Mouse (Mus musculus) G1E-ER4 (cell line): Measurements from ENCODE around the gene Vdr. TPM values are rescaled to one million over a fixed set of nuclear protein-coding genes. Genes with fewer than 3 reads are reported as not detected.

Experiments used
- GATA1 ChIP-seq: IDR thresholded peaks from one replicate; pipeline ENCODE4 v1.8.0; 2012; ENCODE audit warnings: low read length, inconsistent platforms
- polyA plus RNA-seq: library from polyadenylated mRNA; stranded (reverse); fragments of >175 nt; gene quantifications from 2 replicates; pipeline ENCODE4 v1.2.3, GENCODE M21; 2012

Vdr gene
- polyA plus RNA-seq, 1 experiment = not detected

DNA sequence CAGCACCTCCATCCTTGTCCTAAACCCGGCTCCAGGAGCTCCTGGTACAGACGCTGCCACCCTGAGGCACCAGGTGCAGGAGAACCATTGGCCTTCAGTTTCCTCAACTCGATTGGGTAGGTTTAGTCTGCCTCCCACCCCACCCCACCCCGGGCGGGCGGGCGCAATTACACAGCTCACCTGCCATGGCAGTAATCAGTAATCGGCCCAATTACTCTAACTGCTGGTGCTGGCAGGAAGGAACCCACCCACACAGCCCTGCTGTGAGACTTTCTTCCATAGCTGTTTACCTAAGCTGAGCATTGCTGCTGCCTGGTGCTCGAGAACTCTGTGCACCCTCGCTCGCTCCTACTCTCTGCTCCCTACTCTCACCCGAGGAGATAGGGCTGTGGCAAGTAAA lies 22.0 kb upstream of the Vdr start:
- TF ChIP-seq GATA1 = no peak

DNA sequence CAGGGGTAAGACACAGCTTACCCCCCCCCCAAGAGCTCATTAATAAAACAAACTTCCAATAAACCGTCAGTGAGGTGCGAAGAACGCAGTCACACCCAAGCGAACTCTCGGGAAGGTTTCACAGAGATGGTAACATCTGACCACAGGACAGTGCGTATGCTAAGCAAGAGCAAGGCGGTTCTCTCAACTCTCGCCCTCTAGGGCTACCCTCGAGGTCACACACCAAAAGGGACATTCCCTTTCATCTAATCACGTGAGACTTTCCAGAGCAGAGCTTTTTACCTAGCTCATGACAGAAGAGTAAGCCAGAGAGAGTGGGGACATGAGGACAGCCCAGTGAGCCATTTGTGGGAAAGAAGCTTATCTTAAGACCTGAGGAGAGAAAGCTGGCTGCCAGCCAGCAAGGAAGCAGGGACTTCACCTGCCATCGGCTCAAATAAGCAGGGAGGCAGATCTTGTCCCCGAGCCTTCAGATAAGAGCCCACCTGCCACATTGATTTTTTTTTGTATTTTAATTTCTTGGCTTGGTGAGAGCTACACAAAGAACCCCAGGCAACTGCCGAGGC lies 18.9 kb upstream of the Vdr start:
- no peak for TF ChIP-seq GATA1

DNA sequence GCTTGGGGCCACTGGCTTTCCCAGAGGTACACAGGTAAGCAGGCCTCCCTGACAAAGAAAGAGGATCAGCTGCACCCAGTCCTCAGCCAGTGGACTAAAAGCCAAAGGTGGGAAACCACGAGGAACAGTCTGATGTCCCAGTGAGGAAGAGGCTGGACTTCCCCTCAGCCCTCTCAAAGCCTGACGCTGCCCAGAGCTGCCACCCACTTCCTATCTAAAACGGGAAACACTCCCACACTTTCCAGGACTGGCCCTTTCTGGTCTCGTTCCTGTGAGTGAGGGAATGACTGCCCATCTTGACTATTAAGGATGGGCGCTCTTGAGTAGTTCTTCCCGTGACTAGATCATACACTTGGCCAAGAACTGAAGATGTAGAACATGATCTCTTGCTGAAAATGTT lies 17.4 kb upstream of the Vdr start:
- TF ChIP-seq GATA1 = no peak

DNA sequence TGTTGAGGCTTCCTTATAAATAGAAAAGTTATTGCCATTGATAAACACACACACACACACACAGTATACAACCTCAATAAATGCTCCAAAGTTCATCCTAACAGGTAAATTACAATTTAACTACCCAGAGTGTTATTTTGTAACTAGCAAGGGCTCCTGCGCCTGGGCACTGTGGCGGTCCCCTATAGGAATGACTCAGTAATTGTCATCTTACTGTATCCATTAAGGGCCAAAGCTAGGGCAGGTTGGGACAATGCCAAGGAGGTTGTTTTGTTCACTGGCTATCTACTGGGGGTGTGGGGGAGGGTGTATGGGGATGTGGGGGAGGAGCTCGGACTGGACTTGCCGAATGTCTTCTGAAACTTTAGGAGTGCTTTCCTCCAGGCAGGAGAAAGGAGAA lies 16.6 kb upstream of the Vdr start:
- TF ChIP-seq GATA1 = no peak

DNA sequence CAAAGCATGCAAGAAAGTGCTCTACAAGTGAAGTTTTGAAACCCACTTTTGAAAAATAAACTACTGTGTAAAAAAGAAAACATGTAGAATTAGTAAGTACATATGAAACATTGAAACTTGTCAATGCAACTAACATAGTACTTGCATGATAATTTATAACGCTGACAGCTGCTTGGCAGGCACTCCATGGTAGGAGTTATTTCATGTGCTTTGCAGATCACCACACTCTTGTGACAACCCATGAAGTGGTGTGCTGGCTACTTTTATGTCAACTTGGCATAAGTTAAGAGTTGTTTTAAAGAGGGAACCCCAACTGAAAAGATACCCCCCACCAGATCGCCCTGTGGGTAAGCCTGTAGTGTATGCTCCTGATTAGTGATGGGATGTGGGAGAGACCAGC lies 12.0 kb upstream of the Vdr start:
- TF ChIP-seq GATA1 = no peak

DNA sequence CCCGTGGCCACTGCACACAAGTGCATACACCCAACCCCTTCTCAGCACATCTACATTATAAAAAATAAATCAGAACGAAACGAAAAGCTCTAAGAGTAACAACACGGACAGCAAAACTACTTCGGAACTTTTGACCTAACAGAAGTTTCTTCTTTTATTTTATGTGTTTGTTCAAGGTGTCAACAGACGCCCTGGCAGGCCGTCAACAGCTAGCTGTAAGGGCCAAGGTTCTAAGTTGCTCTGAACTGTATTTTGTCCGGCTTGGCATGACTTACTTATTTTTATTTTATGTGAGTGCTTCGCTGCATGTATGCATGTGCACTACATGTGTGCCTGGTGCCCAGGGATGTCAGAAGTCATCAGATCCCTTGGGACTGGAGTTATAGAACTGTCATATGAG lies 11.4 kb upstream of the Vdr start:
- TF ChIP-seq GATA1 = no peak

DNA sequence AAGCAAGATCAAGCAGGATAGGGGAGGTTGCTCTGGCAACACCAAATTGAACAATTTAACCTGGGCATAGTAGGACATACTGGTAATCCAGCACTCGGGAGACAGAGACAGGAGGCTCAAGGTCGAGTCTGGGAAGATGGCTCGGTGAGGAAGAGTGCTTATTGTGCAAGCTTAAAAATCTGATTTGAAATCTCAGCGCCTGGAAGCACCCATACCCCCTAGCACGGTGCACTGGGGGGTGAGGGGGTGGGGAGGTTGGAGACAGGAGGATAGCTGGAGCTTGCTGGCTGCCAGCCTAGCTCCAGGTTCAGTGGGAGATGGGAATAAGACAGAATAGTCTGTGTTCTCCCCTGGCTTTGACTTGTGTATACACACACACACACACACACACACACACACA lies 9.9 kb upstream of the Vdr start:
- TF ChIP-seq GATA1 = no peak

DNA sequence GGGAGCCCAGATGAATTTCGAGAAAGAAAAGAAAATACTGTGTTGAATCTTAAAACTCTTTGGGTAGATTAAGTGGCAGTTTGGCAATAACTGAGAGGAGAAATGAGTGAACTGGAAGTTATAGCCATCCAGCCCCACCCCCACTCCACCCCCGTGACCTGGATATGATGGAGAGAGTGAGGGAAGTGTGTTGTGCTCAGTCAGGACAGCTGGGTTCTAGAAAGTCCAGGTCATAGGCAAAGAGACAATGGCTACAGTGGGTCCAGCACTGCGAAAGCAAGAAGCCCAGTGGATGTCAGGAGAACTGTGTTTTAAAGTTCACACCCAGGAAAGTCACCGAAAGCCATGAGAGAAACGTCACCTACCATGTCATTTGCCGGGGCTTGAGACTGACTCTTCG lies 8.8 kb upstream of the Vdr start:
- no peak for TF ChIP-seq GATA1

DNA sequence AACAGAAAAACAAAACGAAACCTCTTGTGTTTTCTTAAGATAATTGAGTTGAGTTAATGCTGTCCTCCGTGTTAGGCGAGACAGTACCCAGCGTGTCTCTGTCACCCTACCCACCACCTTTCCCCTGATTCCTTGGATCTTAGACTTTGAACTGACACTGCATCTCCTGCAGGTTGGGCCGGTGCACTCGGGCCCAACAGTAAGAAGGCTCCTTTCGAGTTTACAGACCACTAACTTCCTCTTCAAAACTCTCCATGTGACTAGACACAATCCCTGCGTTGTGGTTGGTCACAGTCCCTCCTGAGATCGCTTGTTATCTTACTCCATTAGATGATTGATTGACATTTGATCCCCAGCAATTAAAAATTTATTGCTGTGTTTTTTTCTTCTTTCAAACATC lies 7.6 kb upstream of the Vdr start:
- TF ChIP-seq GATA1 = no peak

DNA sequence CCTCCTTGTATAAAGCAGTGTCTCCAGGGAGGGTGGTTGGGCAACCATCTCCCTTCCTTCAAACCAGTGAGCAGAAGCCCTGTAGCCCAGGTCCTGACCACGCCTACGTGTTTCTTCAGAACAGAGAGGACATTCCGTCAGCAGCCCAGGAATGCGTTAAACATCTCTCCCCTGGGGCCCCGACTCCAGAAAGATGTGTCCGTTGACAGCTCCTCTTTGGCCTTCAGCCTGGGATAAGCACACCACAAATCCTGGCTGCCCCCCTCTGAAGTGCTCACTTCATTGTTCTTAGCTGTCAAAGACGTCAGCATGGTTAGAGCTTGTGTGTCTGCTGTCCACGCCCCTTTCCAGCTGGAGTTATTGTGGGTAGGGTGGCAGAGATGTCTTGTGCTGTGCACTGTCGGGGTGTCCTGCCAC lies 3.9 kb upstream of the Vdr start:
- no peak for TF ChIP-seq GATA1

DNA sequence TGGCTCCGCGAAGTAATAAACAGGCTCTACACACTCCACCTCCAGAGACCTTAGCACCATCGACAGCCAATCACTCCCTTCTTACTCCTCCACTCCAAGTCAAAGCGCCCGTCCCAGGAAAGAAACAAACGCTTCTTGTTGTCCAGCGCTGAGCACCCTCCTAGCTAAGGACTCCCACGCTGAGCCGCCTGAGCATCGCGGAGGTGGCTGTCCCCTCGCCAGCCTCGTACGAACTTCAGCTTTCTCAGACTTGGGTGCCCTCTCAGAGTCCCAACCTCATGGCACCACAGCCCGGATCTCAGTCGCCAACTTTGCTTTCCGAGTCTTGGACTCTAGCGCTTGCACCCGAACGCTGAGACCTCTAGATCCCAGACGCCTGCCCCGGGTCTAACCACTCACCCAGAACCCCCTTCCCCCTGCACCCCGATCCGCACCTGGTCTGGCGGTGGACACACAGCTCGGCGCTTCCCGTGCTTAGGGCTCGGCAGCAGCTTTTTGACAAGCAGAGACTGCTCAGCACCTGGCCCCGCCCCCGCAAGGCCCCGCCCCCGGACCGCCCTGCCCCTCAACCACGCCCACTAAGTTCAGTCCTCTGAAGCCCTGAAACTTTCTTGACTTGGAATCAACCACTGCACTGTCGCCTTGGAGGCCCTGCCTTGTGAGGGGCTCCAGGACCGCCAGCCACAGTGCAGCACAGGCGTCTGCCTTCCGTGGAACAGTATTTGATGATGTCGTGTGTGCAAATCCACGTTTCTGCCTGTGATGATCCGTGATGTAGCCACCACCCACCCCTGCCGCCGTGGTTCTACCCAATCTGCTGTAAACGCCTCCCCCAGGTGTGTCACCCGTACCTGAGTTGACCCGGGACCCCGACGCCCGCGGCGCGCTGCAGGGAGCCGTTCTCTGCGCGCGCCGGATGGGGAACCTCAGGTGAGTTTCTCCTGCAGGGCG lies 2.4 kb downstream of the Vdr start:
- TF ChIP-seq GATA1 = no peak

DNA sequence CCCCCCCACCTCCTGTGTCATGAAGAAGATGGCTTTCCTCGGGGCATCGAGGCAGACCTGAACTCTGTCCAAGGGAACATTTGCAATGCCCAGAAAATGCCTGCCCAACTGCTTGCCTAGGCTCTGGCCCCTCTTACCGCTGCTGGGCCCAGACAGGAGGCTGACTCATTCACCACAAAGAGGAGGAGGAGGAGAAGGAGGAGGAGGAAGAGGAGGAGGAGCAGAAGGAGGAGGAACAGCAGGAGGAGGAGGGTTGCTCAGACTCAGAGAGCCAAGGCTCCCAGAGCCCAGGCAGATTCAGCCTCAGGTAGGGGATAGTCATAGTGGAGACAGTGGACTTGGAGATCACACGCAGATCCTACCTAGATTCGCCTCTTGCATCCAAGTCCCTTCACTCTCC lies 3.2 kb downstream of the Vdr start:
- no peak for TF ChIP-seq GATA1

DNA sequence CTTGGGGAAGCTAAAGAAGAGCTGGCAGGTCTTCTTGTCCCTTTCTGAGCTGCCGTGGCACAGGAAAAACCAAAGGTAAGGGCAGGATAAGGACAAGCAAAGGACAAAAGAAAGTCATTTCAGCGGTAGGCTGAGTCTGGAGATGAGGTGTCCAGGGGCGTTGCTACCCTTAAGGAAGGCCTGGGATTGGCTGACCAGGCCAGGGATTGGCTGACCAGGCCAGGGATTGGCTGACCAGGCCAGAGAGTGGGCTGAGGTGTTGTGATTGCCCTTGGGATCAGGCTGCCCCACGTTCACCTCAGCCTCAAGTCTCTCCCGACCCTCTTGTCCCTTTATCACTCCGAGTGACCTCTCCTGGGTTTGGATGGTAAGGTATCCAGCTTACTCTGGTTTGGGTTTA lies 5.1 kb downstream of the Vdr start:
- TF ChIP-seq GATA1 = no peak

DNA sequence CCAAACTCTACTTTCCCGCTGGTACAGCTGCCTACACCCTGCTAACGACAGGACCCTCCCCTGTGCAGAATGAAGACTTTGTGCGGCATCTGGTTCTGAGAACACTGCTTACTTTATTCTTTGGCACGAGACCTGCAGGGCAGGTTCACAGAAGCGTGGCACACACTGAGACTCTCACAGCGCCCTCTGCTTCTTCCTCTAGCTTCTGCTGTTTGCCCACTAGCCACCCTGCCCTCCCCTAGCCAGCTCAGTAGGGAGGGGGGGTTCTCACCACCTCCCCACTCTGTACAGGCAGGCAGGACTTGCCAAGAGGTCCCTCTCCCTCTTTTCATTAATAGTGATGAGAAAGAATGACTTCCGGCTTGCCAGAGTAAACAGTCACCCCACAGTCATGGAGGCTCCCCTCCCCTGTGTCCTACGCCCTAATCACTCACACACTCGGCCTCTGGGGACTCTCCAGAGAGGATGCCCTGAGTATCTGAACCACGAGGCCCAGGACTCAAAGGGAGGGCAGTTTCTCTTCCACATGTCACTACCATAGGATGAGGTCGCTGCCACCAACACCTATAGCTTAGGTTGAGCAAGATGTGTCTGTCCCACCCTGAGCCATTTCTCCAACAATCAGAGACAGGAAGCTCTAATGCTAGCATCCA lies 6.0 kb downstream of the Vdr start:
- TF ChIP-seq GATA1 = no peak

DNA sequence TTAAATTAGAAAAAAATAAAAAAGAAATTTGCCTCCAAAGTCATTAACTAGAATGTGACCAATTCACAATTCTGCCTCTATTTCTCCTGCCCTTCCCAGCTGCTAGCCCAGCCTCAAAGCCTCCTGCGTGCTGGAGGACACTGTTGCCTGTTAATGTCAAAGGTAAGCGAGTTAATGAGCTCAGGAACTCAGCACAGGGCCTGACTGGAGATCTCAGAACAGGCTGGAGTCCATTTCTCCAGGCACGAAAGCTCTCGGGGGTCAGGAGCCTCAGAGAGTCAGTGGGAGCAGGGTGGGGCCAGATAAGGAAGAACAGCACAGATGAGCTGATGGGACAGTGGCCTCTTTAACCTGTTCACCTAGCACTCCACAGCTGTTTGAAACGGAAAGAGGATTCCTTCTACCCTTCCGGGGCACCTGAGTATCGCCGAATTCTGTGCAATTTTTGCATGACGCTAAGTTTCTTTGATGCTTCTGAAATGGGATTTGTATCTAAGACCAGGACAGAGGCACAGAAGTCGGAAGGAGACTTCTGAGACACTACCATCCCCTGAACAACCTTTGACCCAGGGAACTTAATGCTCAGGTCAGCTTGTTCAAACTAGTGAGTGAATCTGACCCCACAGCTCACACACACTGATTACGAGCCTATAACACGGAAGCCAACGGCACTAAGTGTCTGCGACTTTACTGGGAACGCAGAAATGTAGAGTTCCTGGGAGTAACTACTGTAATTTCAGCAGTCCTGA lies 7.0 kb downstream of the Vdr start:
- TF ChIP-seq GATA1 = no peak

DNA sequence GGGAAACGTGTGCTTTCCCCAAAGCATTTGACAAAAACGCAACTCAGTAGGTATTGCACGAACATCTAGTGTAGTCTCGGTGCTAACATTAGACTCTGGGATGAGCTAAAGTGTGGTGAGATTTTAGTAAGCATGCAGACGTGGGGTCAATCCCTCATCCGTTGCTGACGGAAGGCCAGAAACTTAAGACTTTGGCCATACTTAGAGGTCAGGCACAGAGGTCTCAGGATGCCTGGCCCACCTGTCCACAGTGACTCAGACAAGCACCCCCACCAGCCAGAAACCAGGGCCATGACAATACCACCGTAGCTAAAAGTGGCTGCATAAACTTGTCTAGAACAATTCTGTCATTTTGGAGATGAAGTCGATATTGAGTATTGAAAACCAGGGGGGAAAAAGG lies 9.4 kb downstream of the Vdr start:
- TF ChIP-seq GATA1 = no peak
